Mouse (Mus musculus) ES-Bruce4 (cell line): ENCODE data around the gene Trim2.

Source experiments
- CTCF ChIP-seq: IDR thresholded peaks from one replicate; pipeline ENCODE4 v1.8.1; 2011; ENCODE audit warnings: low read depth, low read length
- EP300 ChIP-seq: IDR thresholded peaks from 2 replicates; pipeline ENCODE4 v1.6.1; 2011; ENCODE audit warnings: low read depth, low read length; ENCODE audit not compliant: insufficient read depth
- POLR2A ChIP-seq: IDR thresholded peaks from one replicate; pipeline ENCODE4 v1.8.1; 2011; ENCODE audit warnings: low read length; ENCODE audit not compliant: insufficient read depth

GRCm38 (mm10) chr3:84206106-84206505 is 100.6 kb downstream of the Trim2 start:
- no peak for TF ChIP-seq CTCF
- no peak for TF ChIP-seq POLR2A
- TF ChIP-seq EP300 = no peak
